Mouse (Mus musculus) cerebellum, adult 2 months (tissue): Measurements from ENCODE around the gene Tmem202. TPM values are rescaled to one million over a fixed set of nuclear protein-coding genes. Genes with fewer than 3 reads are reported as not detected.

ENCODE experiments used
- DNase-seq, 2 experiments: peaks; one replicate each; pipeline ENCODE4 v3.0.0; 2021
- H3K27ac ChIP-seq: fragments of 200-500 bp; 2 replicates; pipeline ENCODE4 v1.5.1; 2012; ENCODE audit warnings: low read length, control low read depth, inconsistent platforms; ENCODE audit not compliant: insufficient read depth
- H3K27me3 ChIP-seq: fragments of 200-500 bp; 2 replicates; pipeline ENCODE4 v1.6.1; 2012; ENCODE audit warnings: inconsistent platforms, mild to moderate bottlenecking, low read length, moderate library complexity; ENCODE audit not compliant: control insufficient read depth, insufficient read depth
- H3K4me1 ChIP-seq: fragments of 200-500 bp; 2 replicates; pipeline ENCODE4 v1.6.1; 2011; ENCODE audit warnings: low read length; ENCODE audit not compliant: control insufficient read depth, insufficient read depth
- H3K4me3 ChIP-seq: fragments of 200-500 bp; replicated peaks from 2 replicates; pipeline ENCODE3; 2011; ENCODE audit warnings: mild to moderate bottlenecking, low read depth, low read length, control low read depth; ENCODE audit not compliant: insufficient read depth
- CTCF ChIP-seq: fragments of 200-500 bp; IDR thresholded peaks from 2 replicates; pipeline ENCODE4 v1.5.1; 2011; ENCODE audit warnings: low read depth, mild to moderate bottlenecking, control low read depth, low read length, moderate library complexity, borderline replicate concordance; ENCODE audit not compliant: insufficient read depth
- POLR2A ChIP-seq: fragments of 200-500 bp; IDR thresholded peaks from 2 replicates; pipeline ENCODE4 v1.6.1; 2011; ENCODE audit warnings: low read length, control low read depth, borderline replicate concordance; ENCODE audit not compliant: insufficient read depth
- WGBS: fragments of 180-500 bp; shearing (Covaris S2); methylation state at CpG from one replicate; pipeline ENCODE4 v1.1.7; 2018; 5-methylcytosine and 5-hydroxymethylcytosine counted together
- polyA plus RNA-seq: library from polyadenylated mRNA; depleted of rRNA; stranded (reverse); fragments of >200 nt; gene quantifications from 2 replicates; pipeline ENCODE4 v1.2.3, GENCODE M21; 2012; rRNA removed

Tmem202 gene
- polyA plus RNA-seq: 1.7 and 2.3 TPM in 2 replicates

GRCm38 (mm10) chr9:59539441-59540137, at the start of gene Tmem202, which contains the start of gene Hexa:
Tmem202 (minus strand) TSS chr9:59539847.
Hexa (plus strand) TSS chr9:59539540.
- H3K4me3 ChIP-seq: peak within 1 kb of the TSS; percentile 82
- peak within 1 kb of the TSS; percentile 82 for H3K27ac ChIP-seq
- peaks cover 6% of the 10 kb centered on the region for H3K4me1 ChIP-seq
- DNase-seq: peak; percentile 83 to 84
- TF ChIP-seq POLR2A: peak; percentile 78; the same call in 1 of the 2 replicates
- TF ChIP-seq CTCF: no peak
- WGBS: 2% methylated on average over 55 of the region's 55 CpGs
- H3K27me3 ChIP-seq: no peaks in the 10 kb centered on the region

GRCm38 (mm10) chr9:59588710-59589671, 49.3 kb upstream of the Tmem202 start:
- peak in 1 of 2 experiments; percentile 22 for DNase-seq
- H3K27ac ChIP-seq: no peak overlapping the region
- H3K27me3 ChIP-seq: no peaks in the 10 kb centered on the region
- WGBS: 19% methylated on average over 12 of the region's 12 CpGs
- no peak overlapping the region for H3K4me3 ChIP-seq
- no peaks in the 10 kb centered on the region; the same call in 1 of the 2 replicates for H3K4me1 ChIP-seq
- no peak for TF ChIP-seq CTCF
- TF ChIP-seq POLR2A: no peak

GRCm38 (mm10) chr9:59588252-59588651, 48.6 kb upstream of the Tmem202 start:
- Histone ChIP-seq H3K4me1 (no peaks in the 10 kb centered on the region; the same call in 1 of the 2 replicates), H3K4me3 (no peak overlapping the region), H3K27ac (no peak overlapping the region), H3K27me3 (no peaks in the 10 kb centered on the region)
- no peak for DNase-seq
- 66% methylated on average over 5 of the region's 5 CpGs for WGBS
- TF ChIP-seq CTCF: no peak
- no peak for TF ChIP-seq POLR2A

- Histone ChIP-seq H3K4me3 (no peak overlapping the region), H3K27ac (no peak overlapping the region), H3K4me1 (no peaks in the 10 kb centered on the region; the same call in 1 of the 2 replicates), H3K27me3 (no peaks in the 10 kb centered on the region)
- 4% methylated on average over 13 of the region's 13 CpGs for WGBS
- DNase-seq: peak; percentile 77 to 78
- peak; percentile 76 for TF ChIP-seq CTCF
- TF ChIP-seq POLR2A: no peak
Observed at GRCm38 (mm10) chr9:59584871-59585308, 45.2 kb upstream of the Tmem202 start.

- Histone ChIP-seq H3K4me3 (peak overlapping the region; percentile 67), H3K27me3 (no peaks in the 10 kb centered on the region), H3K27ac (no peak overlapping the region), H3K4me1 (no peaks in the 10 kb centered on the region)
- DNase-seq: no peak
- TF ChIP-seq POLR2A (no peak), CTCF (no peak)
- under 1% methylated on average over 20 of the region's 20 CpGs for WGBS
Observed at GRCm38 (mm10) chr9:59578505-59578867, 38.8 kb upstream of the Tmem202 start.

- peak; percentile 93 to 94 for DNase-seq
- H3K4me1 ChIP-seq: no peaks in the 10 kb centered on the region
- no peak within 1 kb of the TSS for H3K27ac ChIP-seq
- H3K27me3 ChIP-seq: no peaks in the 10 kb centered on the region
- H3K4me3 ChIP-seq: peak within 1 kb of the TSS; percentile 67
- WGBS: under 1% methylated on average over 56 of the region's 61 CpGs
- no peak for TF ChIP-seq CTCF
- TF ChIP-seq POLR2A: 0 out of 2 replicates have a peak, but pooled peaks have one; percentile 16
Observed at GRCm38 (mm10) chr9:59577844-59578504, 38.3 kb upstream of the Tmem202 start, which contains the start of gene Celf6. Celf6 (plus strand) TSS chr9:59577917.

- peak overlapping the region; percentile 67 for H3K4me3 ChIP-seq
- no peak overlapping the region for H3K27ac ChIP-seq
- no peaks in the 10 kb centered on the region for H3K27me3 ChIP-seq
- 10% methylated on average over 13 of the region's 13 CpGs for WGBS
- no peak for DNase-seq
- H3K4me1 ChIP-seq: no peaks in the 10 kb centered on the region
- TF ChIP-seq POLR2A (no peak), CTCF (no peak)
Observed at GRCm38 (mm10) chr9:59577401-59577800, 37.8 kb upstream of the Tmem202 start.
